Mouse (Mus musculus): ENCODE data around the gene Fastkd5. TPM values are rescaled to one million over a fixed set of nuclear protein-coding genes. Genes with fewer than 3 reads are reported as not detected.
"Not testable (repeated sequence)": the region's sequence is repeated elsewhere in the genome, so short reads cannot be mapped to it uniquely, and the experiment has no call there.

The Fastkd5 gene
- polyA plus RNA-seq, 1 experiment = 4.8 TPM

- peak overlapping the region; percentile 45; the same call in 1 of the 2 replicates for H3K27ac ChIP-seq (ENCODE audit: insufficient read depth, low read length)
- TF ChIP-seq CTCF (IDR thresholded peaks at IDR 0.05; ENCODE audit: extremely low read depth, insufficient read depth, low read length) (no peak), POLR2A (IDR thresholded peaks at IDR 0.05; ENCODE audit: extremely low read depth, insufficient read depth, low read length) (no peak)
- no peak overlapping the region for H3K4me3 ChIP-seq (ENCODE audit: insufficient read depth, low read length)
- H3K4me1 ChIP-seq (ENCODE audit: control insufficient read depth, insufficient read depth, low read length) = peaks cover 4% of the 10 kb centered on the region; the same call in 1 of the 2 replicates
These were observed 26.0 kb upstream of the Fastkd5 start for GRCm38 (mm10) chr2:130655660-130656339.

GRCm38 (mm10) chr2:130653760-130654159 is 23.9 kb upstream of the Fastkd5 start:
- TF ChIP-seq POLR2A (IDR thresholded peaks at IDR 0.05; ENCODE audit: extremely low read depth, insufficient read depth, low read length) (no peak), CTCF (IDR thresholded peaks at IDR 0.05; ENCODE audit: extremely low read depth, insufficient read depth, low read length) (no peak)
- peaks cover 4% of the 10 kb centered on the region; the same call in 1 of the 2 replicates for H3K4me1 ChIP-seq (ENCODE audit: control insufficient read depth, insufficient read depth, low read length)
- H3K4me3 ChIP-seq (ENCODE audit: insufficient read depth, low read length) = no peak overlapping the region
- no peak overlapping the region for H3K27ac ChIP-seq (ENCODE audit: insufficient read depth, low read length)

GRCm38 (mm10) chr2:130653303-130653702 is 23.5 kb upstream of the Fastkd5 start:
- Histone ChIP-seq H3K27ac (ENCODE audit: insufficient read depth, low read length) (no peak overlapping the region), H3K4me3 (ENCODE audit: insufficient read depth, low read length) (no peak overlapping the region), H3K4me1 (ENCODE audit: control insufficient read depth, insufficient read depth, low read length) (peaks cover 4% of the 10 kb centered on the region; the same call in 1 of the 2 replicates)
- no peak for TF ChIP-seq POLR2A (IDR thresholded peaks at IDR 0.05; ENCODE audit: extremely low read depth, insufficient read depth, low read length)
- no peak for TF ChIP-seq CTCF (IDR thresholded peaks at IDR 0.05; ENCODE audit: extremely low read depth, insufficient read depth, low read length)

GRCm38 (mm10) chr2:130649028-130649427 is 19.2 kb upstream of the Fastkd5 start:
- H3K27ac ChIP-seq (ENCODE audit: insufficient read depth, low read length); H3K4me3 ChIP-seq (ENCODE audit: insufficient read depth, low read length); H3K4me1 ChIP-seq (ENCODE audit: control insufficient read depth, insufficient read depth, low read length): not testable (repeated sequence)

- TF ChIP-seq POLR2A (IDR thresholded peaks at IDR 0.05; ENCODE audit: extremely low read depth, insufficient read depth, low read length) = no peak
- TF ChIP-seq CTCF (IDR thresholded peaks at IDR 0.05; ENCODE audit: extremely low read depth, insufficient read depth, low read length) = no peak
- Histone ChIP-seq H3K27ac (ENCODE audit: insufficient read depth, low read length) (no peak overlapping the region), H3K4me3 (ENCODE audit: insufficient read depth, low read length) (no peak overlapping the region), H3K4me1 (ENCODE audit: control insufficient read depth, insufficient read depth, low read length) (peaks cover 1% of the 10 kb centered on the region; the same call in 1 of the 2 replicates)
These were observed 15.4 kb upstream of the Fastkd5 start for GRCm38 (mm10) chr2:130645198-130645597.

- Histone ChIP-seq H3K27ac (ENCODE audit: insufficient read depth, low read length) (peak within 1 kb of the TSS; percentile 67), H3K4me3 (ENCODE audit: insufficient read depth, low read length) (peak within 1 kb of the TSS; percentile 57)
- TF ChIP-seq CTCF (IDR thresholded peaks at IDR 0.05; ENCODE audit: extremely low read depth, insufficient read depth, low read length) (no peak), POLR2A (IDR thresholded peaks at IDR 0.05; ENCODE audit: extremely low read depth, insufficient read depth, low read length) (peak; percentile 58; the same call in 1 of the 2 replicates)
These were observed 13.0 kb upstream of the Fastkd5 start, which contains the start of gene Lzts3 for GRCm38 (mm10) chr2:130642684-130643369. Gene Lzts3 (minus strand): TSS chr2:130642803.

GRCm38 (mm10) chr2:130642197-130642660 is 12.4 kb upstream of the Fastkd5 start:
- Histone ChIP-seq H3K4me3 (ENCODE audit: insufficient read depth, low read length) (peak overlapping the region; percentile 57), H3K27ac (ENCODE audit: insufficient read depth, low read length) (peak overlapping the region; percentile 67), H3K4me1 (ENCODE audit: control insufficient read depth, insufficient read depth, low read length) (peaks cover 4% of the 10 kb centered on the region; the same call in 1 of the 2 replicates)
- TF ChIP-seq POLR2A (IDR thresholded peaks at IDR 0.05; ENCODE audit: extremely low read depth, insufficient read depth, low read length) = peak; percentile 39; the same call in 1 of the 2 replicates
- TF ChIP-seq CTCF (IDR thresholded peaks at IDR 0.05; ENCODE audit: extremely low read depth, insufficient read depth, low read length) = no peak

More at GRCm38 (mm10) chr2:130642684-130643369, 13.0 kb upstream of the Fastkd5 start, which contains the start of gene Lzts3:
- H3K4me1 ChIP-seq (ENCODE audit: control insufficient read depth, insufficient read depth, low read length) = peaks cover 4% of the 10 kb centered on the region; the same call in 1 of the 2 replicates

- Histone ChIP-seq H3K4me1 (ENCODE audit: control insufficient read depth, insufficient read depth, low read length) (peaks cover 4% of the 10 kb centered on the region; the same call in 1 of the 2 replicates), H3K27ac (ENCODE audit: insufficient read depth, low read length) (peak overlapping the region; percentile 6), H3K4me3 (ENCODE audit: insufficient read depth, low read length) (peak overlapping the region; percentile 57)
- TF ChIP-seq CTCF (IDR thresholded peaks at IDR 0.05; ENCODE audit: extremely low read depth, insufficient read depth, low read length) (no peak), POLR2A (IDR thresholded peaks at IDR 0.05; ENCODE audit: extremely low read depth, insufficient read depth, low read length) (no peak)
These were observed 11.7 kb upstream of the Fastkd5 start for GRCm38 (mm10) chr2:130641351-130642025.

- Histone ChIP-seq H3K4me3 (ENCODE audit: insufficient read depth, low read length) (no peak overlapping the region), H3K4me1 (ENCODE audit: control insufficient read depth, insufficient read depth, low read length) (peaks cover 6% of the 10 kb centered on the region; the same call in 1 of the 2 replicates), H3K27ac (ENCODE audit: insufficient read depth, low read length) (no peak overlapping the region)
- no peak for TF ChIP-seq POLR2A (IDR thresholded peaks at IDR 0.05; ENCODE audit: extremely low read depth, insufficient read depth, low read length)
- no peak for TF ChIP-seq CTCF (IDR thresholded peaks at IDR 0.05; ENCODE audit: extremely low read depth, insufficient read depth, low read length)
These were observed 9.4 kb upstream of the Fastkd5 start for GRCm38 (mm10) chr2:130639276-130639675.
